Mouse (Mus musculus) lung, embryonic 16.5 days (tissue): ENCODE results near the gene Dusp12. TPM values are rescaled to one million over a fixed set of nuclear protein-coding genes. Genes with fewer than 3 reads are reported as not detected.

Source experiments
- ATAC-seq: fragments of 200-750 bp; cut with Nextera tagmentation; 2 replicates; pipeline ENCODE4 v1.8.0; 2017; ENCODE audit warnings: low read depth, mild to moderate bottlenecking, moderate library complexity
- H3K27ac ChIP-seq: fragments of 300-500 bp; sonication (generic); 2 replicates; pipeline ENCODE4 v1.5.1; 2014; ENCODE audit warnings: mild to moderate bottlenecking, control low read depth, low read length
- H3K27me3 ChIP-seq: fragments of 300-500 bp; sonication (generic); 2 replicates; pipeline ENCODE4 v1.6.1; 2014; ENCODE audit warnings: low read depth, low read length, mixed read lengths; ENCODE audit not compliant: control insufficient read depth, insufficient read depth
- H3K36me3 ChIP-seq: fragments of 300-500 bp; sonication (generic); 2 replicates; pipeline ENCODE4 v1.6.1; 2014; ENCODE audit warnings: low read length; ENCODE audit not compliant: control insufficient read depth, insufficient read depth
- H3K4me1 ChIP-seq: fragments of 300-500 bp; sonication (generic); replicated peaks from 2 replicates; pipeline ENCODE4 v1.6.1; 2014; ENCODE audit warnings: low read length, mixed read lengths; ENCODE audit not compliant: control insufficient read depth, insufficient read depth
- H3K4me2 ChIP-seq: fragments of 300-500 bp; sonication (generic); 2 replicates; pipeline ENCODE4 v1.6.1; 2014; ENCODE audit warnings: low read depth, low read length, control low read depth
- H3K4me3 ChIP-seq: fragments of 300-500 bp; sonication (generic); 2 replicates; pipeline ENCODE4 v1.5.1; 2014; ENCODE audit warnings: mild to moderate bottlenecking, low read length, control low read depth
- H3K9ac ChIP-seq: fragments of 300-500 bp; sonication (generic); 2 replicates; pipeline ENCODE4 v1.6.1; 2014; ENCODE audit warnings: low read length, control low read depth
- H3K9me3 ChIP-seq: fragments of 300-500 bp; sonication (generic); 2 replicates; pipeline ENCODE4 v1.6.1; 2016; ENCODE audit warnings: low read length; ENCODE audit not compliant: control insufficient read depth
- WGBS: fragments of 180-500 bp; shearing (Covaris S2); extraction: QIAGEN DNeasy Blood & Tissue Kit; methylation state at CpG from one replicate; pipeline ENCODE4 v1.1.7; 2014; 5-methylcytosine and 5-hydroxymethylcytosine counted together
- polyA plus RNA-seq: library from polyadenylated mRNA; unstranded; fragments of >200 nt; fragmentation: Nextera tagmentation; extraction: Ambion mirVana; gene quantifications from 2 replicates; pipeline ENCODE4 v1.2.1, GENCODE M21; 2015

Gene Dusp12
- polyA plus RNA-seq, 1 experiment from 2014 or later: 29.2 TPM

DNA sequence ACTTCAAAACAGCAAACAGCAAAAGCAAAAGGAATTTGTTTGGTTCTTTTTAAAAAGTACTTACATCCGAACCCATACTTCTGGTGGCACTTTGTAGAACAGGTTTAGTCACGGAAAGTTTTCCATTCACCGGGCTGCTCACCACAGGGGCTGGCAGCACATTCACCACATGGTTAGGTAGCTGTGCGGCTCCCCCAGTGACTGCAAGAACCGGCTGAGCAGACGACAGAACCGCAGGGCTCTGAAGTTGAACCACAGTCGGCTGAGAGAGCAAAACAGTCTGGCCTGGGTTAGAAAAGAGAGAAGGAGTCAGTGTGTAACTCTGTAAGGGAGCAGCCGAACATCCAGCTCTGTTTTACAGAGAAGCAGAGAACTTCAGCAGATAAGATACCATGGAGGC is 50.6 kb downstream of the Dusp12 start:
- Histone ChIP-seq H3K27ac (no peak overlapping the region), H3K9ac (no peak overlapping the region), H3K9me3 (no peaks in the 10 kb centered on the region), H3K4me3 (no peak overlapping the region), H3K36me3 (0 out of 2 replicates have a peak, but pooled peaks cover 4% of the 10 kb centered on the region), H3K4me1 (no peaks in the 10 kb centered on the region), H3K27me3 (no peaks in the 10 kb centered on the region), H3K4me2 (no peak overlapping the region)
- no peak for ATAC-seq
- 81% methylated on average over 9 of the region's 9 CpGs for WGBS

DNA sequence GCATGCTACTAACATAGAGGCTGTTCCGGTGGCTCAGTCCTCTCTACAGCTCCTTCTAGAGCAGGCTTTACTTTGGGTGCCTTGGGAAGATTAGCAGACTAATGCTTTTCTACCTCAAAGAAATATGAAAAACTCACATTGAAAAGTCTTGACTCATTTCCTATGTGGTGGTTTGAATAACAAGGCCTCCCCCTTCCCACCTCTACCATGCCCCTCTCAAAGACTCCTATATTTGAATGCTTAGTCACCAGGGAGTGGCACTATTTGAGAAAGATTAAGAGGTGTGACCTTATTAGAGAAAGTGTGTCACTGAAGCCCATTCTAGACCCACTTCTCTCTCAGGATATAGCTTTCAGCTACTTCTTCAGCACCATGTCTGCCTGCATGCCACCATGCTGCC is 55.6 kb downstream of the Dusp12 start:
- no peak for ATAC-seq
- H3K9ac ChIP-seq: no peak overlapping the region
- 94% methylated on average over 1 of the region's 1 CpGs for WGBS

DNA sequence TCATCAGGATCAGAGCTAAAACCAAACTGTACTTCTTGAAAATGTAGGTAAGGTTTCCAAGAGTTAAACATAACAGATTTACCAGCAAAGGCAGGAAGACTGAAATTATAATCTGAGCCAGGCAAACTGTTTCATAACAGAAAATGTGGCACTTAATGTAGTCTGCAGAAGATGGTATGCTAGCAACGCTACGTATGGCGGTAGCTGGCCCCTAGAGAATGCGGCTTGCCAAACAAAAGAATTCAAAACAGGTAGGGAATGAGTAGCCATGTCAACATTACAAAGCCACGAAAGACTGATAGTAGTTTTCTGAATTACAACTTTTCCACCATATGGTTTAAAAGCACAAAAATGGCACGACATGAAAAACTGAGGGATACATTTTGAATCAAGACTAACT is 56.0 kb downstream of the Dusp12 start:
- Histone ChIP-seq H3K9ac (no peak overlapping the region), H3K9me3 (no peaks in the 10 kb centered on the region), H3K27ac (no peak overlapping the region), H3K36me3 (no peaks in the 10 kb centered on the region), H3K4me1 (no peaks in the 10 kb centered on the region), H3K4me2 (no peak overlapping the region), H3K4me3 (no peak overlapping the region), H3K27me3 (no peaks in the 10 kb centered on the region)
- WGBS: 77% methylated on average over 6 of the region's 6 CpGs
- ATAC-seq: no peak

More for the DNA sequence above, 55.6 kb downstream of the Dusp12 start:
- no peaks in the 10 kb centered on the region for H3K27me3 ChIP-seq
- H3K4me3 ChIP-seq: no peak overlapping the region
- H3K4me2 ChIP-seq: no peak overlapping the region
- no peaks in the 10 kb centered on the region for H3K4me1 ChIP-seq
- H3K27ac ChIP-seq: no peak overlapping the region
- no peaks in the 10 kb centered on the region for H3K9me3 ChIP-seq
- 0 out of 2 replicates have a peak, but pooled peaks cover 2% of the 10 kb centered on the region for H3K36me3 ChIP-seq

Other genes starting within 250 kb of the Dusp12 start
- 21.9 TPM in 2 replicates for gene Olfml2b, start 241.0 kb downstream of the Dusp12 start, polyA plus RNA-seq
- gene Atf6, start 17.8 kb downstream of the Dusp12 start, polyA plus RNA-seq: 10.5 and 11.1 TPM in 2 replicates
- 0.20 TPM in 1 of 2 replicates, not detected in the other for gene Gm26620, start 475 bp downstream of the Dusp12 start, polyA plus RNA-seq
- not detected in 2 replicates for gene Fcrlb, start 27.4 kb upstream of the Dusp12 start, polyA plus RNA-seq
- gene Fcrla, start 42.0 kb upstream of the Dusp12 start, polyA plus RNA-seq: not detected in 2 replicates
- gene Fcgr2b, start 91.0 kb upstream of the Dusp12 start, polyA plus RNA-seq: 3.0 and 4.2 TPM in 2 replicates
- 0.39 and 0.84 TPM in 2 replicates for gene Fcgr4, start 133.4 kb upstream of the Dusp12 start, polyA plus RNA-seq
- gene Fcgr3, start 179.4 kb upstream of the Dusp12 start, polyA plus RNA-seq: 12.7 and 19.3 TPM in 2 replicates
- 15.7 and 20.4 TPM in 2 replicates for gene Cfap126, start 228.4 kb upstream of the Dusp12 start, polyA plus RNA-seq